Mouse (Mus musculus): ENCODE data around the gene Slc17a9.

DNA sequence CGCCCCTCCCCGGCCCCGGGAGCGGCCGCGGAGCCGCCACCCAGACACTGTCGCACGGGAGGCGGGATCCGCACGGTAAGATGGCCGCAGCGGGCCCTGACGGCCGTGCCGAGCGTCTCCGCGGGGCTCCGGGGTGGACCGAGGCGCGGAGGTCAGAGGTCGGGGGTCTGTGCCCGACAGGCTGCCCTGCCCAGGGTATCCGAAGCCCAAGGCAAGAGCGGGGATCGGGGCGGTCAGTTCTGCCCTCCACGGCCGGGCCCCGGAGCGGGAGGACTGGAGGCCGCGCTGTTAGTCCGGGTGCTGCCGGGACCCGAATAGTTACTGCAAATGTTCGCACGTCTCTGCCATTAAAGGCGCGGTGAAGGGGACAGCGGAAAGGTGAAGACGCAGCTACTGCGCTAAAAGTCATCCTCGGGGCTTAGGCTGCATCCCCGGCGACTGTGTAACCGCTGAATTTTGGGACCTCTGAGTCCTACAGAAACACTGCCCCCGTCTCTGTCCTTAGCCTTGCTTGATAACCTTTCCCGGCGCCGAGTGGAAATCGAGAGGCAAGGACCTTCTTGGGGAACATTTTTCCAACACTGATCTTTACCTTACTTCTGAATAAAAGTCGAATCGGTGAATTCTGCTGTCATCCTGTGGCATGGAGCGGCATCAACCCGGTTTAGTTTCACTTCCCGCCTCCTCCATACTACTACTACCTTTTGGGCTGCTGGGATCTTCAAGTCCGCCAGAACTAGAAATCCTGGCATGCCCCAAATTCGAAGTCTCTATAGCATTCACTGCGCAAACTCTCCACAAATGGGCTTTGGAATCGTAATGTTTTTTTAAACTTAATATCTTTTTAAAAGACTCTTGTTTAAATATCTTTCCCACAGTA is 14.5 kb upstream of the Slc17a9 start:
- TF ChIP-seq GATA1 (IDR thresholded peaks at IDR 0.05; ENCODE audit: borderline replicate concordance, low read length): no peak
- TF ChIP-seq FLI1 (IDR thresholded peaks at IDR 0.05; ENCODE audit: low read length): no peak

Measured in megakaryocyte, embryonic 14.5 days (primary cell).